Mouse (Mus musculus) hindlimb bud, embryonic 11.5 days (tissue): ENCODE measurements around the gene Pnmal2.

ENCODE experiments used
- DNase-seq: peaks from one replicate; pipeline ENCODE4 v3.0.0-alpha.2; 2012; ENCODE audit warnings: low read depth, low spot score; ENCODE audit errors: extremely low spot score

The Pnmal2 gene

DNA sequence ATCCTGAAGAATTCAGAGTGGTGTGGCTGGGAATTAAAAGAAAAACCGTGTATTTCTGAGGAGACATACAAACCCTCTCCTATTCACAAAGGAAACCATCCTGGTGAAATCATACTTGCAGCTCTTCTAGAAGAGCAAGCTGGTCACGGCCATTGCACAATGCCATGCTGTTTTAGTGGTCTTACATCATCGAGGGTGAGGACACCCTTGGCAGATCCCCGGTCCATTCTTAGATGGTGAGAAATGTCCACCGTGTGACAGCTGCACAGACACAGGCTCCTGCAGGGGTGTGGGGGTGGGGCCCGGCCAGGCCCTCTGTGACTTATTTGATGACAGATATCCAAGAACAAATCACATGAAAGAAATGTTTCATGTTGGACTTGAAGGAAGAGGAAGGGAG, 29.5 kb downstream of the Pnmal2 start:
- DNase-seq: no peak

DNA sequence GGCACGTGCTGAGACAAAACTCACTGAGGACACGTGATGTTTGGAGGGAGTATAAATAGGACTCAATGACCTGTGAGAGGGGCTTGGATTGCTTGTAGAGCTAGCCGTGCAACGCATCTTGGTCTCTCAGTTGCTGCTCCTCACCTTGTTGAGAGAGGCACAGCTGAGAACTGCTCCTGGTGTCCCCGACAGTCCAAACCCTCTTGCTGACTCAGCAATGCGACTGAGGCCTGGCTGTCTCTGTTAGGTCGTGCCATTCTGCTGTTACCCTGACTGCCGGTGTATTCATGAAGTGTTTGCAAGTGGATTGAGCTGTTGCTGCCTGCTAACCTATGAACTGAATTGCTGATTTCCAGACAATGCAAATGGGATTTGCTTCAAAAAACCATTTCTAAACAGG, 31.8 kb downstream of the Pnmal2 start:
- DNase-seq: no peak

DNA sequence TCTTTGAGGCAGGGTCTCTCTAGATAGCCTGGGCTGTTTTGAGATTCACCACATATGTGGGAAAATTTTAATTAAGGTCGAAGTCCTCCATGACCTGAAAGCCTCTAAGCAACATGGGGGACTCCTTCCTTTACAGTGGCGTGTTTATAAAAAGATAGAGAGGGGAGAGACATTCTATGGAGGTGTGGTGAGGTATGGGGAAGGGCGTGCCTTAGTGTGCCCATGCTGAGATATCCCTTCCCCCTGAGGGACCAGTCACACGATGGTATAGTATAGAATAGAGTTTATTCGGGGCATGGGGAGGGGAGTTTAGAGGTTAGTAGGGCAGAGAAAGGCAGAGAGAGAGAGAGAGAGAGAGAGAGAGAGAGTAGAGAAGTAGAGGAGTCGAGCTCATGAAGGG, 33.7 kb downstream of the Pnmal2 start:
- no peak for DNase-seq

DNA sequence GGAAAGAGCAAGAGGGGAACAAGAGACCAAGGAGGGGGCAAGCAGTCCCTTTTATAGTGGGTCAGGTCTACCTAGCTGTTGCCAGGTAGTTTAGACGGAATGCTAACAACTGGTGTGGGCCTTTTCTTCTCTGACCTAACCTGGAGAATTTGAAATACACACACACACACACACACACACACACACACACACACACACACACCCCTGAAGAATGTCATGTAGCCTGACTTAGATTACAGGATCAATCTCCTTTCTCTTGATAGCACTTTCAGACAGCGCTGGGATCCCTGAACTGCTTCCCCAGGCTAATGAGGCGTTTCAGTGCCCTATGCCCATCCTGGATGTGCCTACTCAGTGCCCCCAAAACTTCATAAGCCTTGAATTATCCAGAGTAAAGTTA, 34.1 kb downstream of the Pnmal2 start:
- no peak for DNase-seq

DNA sequence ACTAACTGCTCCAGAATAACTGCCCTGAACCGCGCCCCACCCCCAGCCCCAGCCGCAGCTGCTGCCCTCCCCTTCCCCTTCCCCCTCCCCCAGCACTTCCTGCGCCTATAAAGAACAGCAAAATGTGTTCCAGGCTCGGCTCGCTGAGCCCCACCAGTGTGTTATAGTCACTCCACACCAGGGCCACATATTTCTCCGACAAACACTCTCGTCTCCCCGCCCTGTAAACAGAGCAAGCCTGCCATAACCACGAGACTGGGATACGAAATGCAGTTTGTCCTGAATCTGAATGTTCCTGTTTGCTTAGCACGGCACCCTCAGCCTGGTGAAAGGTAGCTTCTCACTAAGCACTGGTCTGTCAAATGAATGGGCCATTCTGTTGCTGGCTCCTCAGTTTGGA, 35.9 kb downstream of the Pnmal2 start:
- no peak for DNase-seq

GRCm38 (mm10) chr7:16982859-16983568, 38.5 kb downstream of the Pnmal2 start, which contains the start of gene Gm42372:
Gene Gm42372 (plus strand): TSS chr7:16983086.
- peak; percentile 72 for DNase-seq

GRCm38 (mm10) chr7:16987541-16988149, 43.2 kb downstream of the Pnmal2 start:
- DNase-seq: no peak

DNA sequence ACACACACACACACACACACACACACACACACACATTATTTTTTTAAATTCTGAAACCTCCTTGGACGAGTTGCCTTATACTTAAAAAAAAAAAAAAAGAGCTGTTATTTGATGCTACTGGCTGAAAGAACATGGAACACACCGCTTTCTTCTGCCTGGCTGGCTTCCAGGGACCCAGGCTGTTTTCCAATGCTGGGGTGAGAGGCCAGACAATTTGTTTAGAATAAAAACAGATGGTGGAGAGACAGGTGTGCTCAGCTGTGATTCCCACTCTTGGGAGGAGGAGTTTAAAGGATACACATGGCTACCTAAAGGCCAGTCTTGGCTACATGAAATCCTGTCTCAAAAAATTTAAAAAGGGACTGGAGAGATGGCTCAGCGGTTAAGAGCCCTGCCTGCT, 43.9 kb downstream of the Pnmal2 start:
- DNase-seq: no peak

DNA sequence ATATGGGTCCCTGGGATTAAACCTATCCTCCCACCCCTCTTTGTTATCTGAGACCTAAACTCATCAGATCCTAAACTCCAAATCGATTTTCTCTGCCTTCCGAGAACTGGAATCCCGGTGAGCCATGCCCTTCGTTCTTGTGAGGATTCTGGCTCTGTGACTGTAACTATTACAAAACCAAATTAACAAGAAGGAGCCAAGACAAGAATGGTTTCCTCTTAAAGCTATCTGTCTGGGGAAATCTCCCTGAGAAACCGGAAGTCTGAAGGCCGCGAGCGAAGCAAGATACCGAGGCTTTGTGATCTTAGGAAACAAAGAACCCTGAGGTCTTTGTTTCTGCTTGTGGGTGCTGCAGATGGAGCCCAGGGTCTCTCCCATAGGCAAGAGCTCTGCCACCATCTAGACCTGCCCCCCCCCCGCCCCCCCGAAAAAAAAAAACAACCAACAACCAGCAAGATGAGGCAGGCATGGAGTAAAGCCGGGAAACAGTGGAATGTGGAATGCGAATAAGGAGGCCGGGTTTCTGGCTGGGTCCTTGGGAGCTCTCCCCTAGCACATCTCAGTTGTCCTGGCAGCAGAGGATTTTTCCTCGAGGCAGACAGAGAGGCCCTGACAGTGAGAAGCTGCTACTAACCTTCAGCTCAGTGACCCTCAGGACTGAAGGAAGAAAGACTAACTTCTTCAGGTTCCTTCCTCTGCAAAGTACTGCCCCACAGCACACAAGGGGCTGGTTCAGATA, 45.7 kb downstream of the Pnmal2 start:
- DNase-seq: no peak

DNA sequence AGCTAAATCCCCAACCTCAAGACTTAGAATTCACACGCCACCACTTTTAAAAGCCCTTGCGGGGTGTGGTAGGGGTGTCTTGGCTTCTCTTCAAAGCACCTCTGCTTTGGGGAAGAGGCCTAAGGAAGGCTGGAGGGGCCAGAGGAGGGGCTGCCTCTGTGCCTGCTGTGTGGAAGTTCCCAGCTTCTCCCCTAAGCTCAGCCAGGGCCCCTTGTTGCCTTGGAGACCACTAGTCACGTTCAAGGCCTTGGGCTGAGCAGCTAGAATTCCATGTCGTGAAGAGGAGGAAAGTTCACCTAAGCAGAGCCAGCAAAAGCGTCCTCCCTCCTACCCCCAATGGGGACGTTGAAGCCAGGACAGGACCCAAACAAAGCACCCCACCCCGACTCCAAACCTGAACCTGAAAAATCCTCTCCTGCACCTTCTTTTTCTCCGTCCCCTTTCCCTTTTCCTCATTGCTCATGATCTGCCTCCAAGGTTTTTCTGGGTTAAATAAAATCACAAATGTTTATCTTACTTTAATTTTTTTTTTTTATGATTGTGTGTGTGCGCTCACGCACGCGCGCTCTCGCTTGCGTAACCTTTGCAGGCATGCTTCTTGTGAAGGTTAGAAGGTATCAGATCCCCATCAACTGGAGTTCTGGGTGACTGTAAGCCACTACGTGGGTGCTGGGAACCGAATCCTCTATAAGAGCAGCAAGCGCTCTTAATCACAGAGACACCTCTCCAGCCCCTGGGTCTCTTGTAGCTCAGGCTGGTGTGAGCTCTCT, 47.4 kb downstream of the Pnmal2 start:
- no peak for DNase-seq

- no peak for DNase-seq
These were observed 47.9 kb downstream of the Pnmal2 start, which contains the start of gene Ccdc8 for GRCm38 (mm10) chr7:16992451-16992807. Gene Ccdc8 (plus strand): TSS chr7:16992708.

DNA sequence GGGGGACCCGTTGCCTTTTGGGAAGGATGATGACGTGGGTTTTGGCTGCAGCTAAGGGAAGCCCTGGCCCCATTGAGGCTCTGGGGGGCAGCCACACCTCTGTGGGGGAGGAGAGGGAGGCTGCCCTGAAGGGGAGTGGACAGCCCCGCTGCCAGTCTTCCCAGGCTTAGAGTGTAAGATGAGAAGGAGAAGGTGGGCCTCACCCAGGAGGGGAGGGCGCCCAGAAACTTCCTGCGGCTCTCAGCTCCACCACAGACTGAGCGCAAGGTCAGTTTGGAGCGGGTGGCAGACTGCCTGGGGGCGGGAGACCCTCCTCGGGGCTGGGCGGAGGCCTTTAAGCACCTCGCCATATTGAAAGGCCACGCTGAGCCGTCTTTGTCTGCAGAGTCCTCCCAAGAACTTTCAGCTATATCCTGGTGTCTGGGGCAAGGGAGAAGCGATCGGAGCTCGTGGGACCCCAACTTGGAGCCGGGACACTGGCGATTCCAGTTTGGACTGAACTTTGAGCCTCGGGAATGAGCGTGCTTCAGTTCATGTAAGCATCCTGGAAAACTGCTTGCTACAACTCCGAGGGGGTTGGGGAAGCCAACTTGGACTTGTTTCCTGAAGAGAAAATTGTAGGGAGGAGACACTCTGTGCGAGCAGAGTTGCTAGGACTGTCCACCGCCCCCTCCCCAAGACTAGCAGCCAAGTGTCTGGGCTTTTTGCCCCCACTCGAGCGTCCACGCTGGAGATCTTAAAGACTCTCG, 49.3 kb downstream of the Pnmal2 start:
- no peak for DNase-seq

GRCm38 (mm10) chr7:16994400-16994799, 49.9 kb downstream of the Pnmal2 start:
- DNase-seq: no peak

GRCm38 (mm10) chr7:16995345-16995744, 50.9 kb downstream of the Pnmal2 start:
- DNase-seq: no peak
